1 mouse cellular context compared by ENCODE assay signal in genomic region chr7:105608467-105608866, GRCm38 (mm10).
A peak's percentile ranks its signal among the peaks of the same experiment; 100 is the strongest.
TF ChIP-seq lines count a peak whose summit lies in the region.

No protein-coding gene starts in this region.

TF ChIP-seq in CH12.LX, 34 proteins besides CTCF, POLR2A, EP300 and RAD21 (continued from another document):
- TF ChIP-seq IRF4 (IDR thresholded peaks at IDR 0.05; ENCODE audit: low read depth, low read length) (0 out of 2 replicates have a peak, but pooled peaks have one; percentile 30), SMC3 (IDR thresholded peaks at IDR 0.05; ENCODE audit: low read depth, low read length) (no peak)
